Mouse (Mus musculus): ENCODE data around the gene Tmprss11d.

- TF ChIP-seq CTCF (IDR thresholded peaks at IDR 0.05; ENCODE audit: insufficient read depth, low read depth, low read length), result no peak
- no peak for TF ChIP-seq POLR2A (IDR thresholded peaks at IDR 0.05; ENCODE audit: insufficient read depth, low read depth, low read length)
Observed at GRCm38 (mm10) chr5:86303877-86304276, 69.3 kb downstream of the Tmprss11d start.

Measured in olfactory bulb, adult 2 months (tissue).